Mouse (Mus musculus): ENCODE data around the gene Trim16. TPM values are rescaled to one million over a fixed set of nuclear protein-coding genes. Genes with fewer than 3 reads are reported as not detected.

Trim16 gene
- polyA plus RNA-seq, 1 experiment = 3.7 TPM

DNA sequence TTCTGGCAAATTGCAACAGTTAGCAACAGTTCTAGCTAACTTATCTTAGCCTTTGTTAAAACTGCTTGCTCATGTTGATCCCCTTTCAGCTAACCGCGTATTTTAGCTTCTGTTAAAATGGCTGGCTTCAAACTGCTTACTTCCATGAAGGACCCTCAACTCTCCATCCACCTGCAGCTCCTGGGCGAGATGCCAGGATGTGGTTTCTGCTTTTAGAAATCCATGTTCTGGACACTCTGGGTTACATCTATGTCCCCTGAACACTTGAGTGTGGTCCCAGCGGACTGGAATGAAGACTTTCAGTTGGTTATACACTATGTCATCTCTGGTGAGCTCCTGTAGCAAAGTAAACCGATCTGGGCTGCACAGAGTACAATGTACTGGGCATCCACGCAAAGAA lies 7.8 kb upstream of the Trim16 start:
- H3K4me3 ChIP-seq (ENCODE audit: insufficient read depth, low read depth, low read length) = no peak overlapping the region
- peak; percentile 32 for DNase-seq
- WGBS = 84% methylated on average over 6 of the region's 6 CpGs
- no peaks in the 10 kb centered on the region for H3K36me3 ChIP-seq (ENCODE audit: control insufficient read depth, insufficient read depth, low read length)
- H3K4me1 ChIP-seq (ENCODE audit: control insufficient read depth, insufficient read depth, low read length) = no peaks in the 10 kb centered on the region
- H3K27me3 ChIP-seq (replicated peaks; ENCODE audit: control insufficient read depth, insufficient read depth, low read length) = no peaks in the 10 kb centered on the region
- no peak for TF ChIP-seq POLR2A (IDR thresholded peaks at IDR 0.05; ENCODE audit: low read depth, low read length)
- no peak for TF ChIP-seq CTCF (conservative IDR thresholded peaks at IDR 0.05; ENCODE audit: insufficient read depth, insufficient read length, low read depth, low read length)
- no peak overlapping the region for H3K27ac ChIP-seq (ENCODE audit: insufficient read depth, low read depth, low read length)

DNA sequence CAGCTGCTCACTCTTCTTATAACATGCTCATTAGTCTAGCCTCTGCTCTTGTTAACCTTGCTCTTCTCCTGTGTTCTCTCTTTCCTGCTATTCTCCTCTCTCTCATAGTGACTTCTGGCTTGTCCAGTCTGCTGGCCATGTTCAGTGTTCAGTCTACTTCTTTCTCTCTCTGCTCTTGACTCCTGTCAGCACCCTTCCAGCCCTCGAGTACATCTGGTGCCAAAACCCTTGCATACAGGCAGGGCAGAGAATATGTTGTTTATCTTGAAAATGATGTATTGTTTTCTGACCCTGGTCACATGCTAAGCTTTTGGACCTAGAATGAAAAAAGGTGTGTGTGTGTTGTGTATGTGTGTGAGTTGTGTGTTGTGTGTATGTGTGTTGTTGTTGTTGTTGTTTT lies 6.5 kb upstream of the Trim16 start:
- Histone ChIP-seq H3K36me3 (ENCODE audit: control insufficient read depth, insufficient read depth, low read length) (no peaks in the 10 kb centered on the region), H3K4me1 (ENCODE audit: control insufficient read depth, insufficient read depth, low read length) (no peaks in the 10 kb centered on the region), H3K4me3 (ENCODE audit: insufficient read depth, low read depth, low read length) (no peak overlapping the region), H3K27ac (ENCODE audit: insufficient read depth, low read depth, low read length) (no peak overlapping the region), H3K27me3 (replicated peaks; ENCODE audit: control insufficient read depth, insufficient read depth, low read length) (no peaks in the 10 kb centered on the region)
- no peak for DNase-seq
- WGBS = 55% methylated on average over 1 of the region's 1 CpGs
- no peak for TF ChIP-seq POLR2A (IDR thresholded peaks at IDR 0.05; ENCODE audit: low read depth, low read length)
- TF ChIP-seq CTCF (conservative IDR thresholded peaks at IDR 0.05; ENCODE audit: insufficient read depth, insufficient read length, low read depth, low read length) = no peak

DNA sequence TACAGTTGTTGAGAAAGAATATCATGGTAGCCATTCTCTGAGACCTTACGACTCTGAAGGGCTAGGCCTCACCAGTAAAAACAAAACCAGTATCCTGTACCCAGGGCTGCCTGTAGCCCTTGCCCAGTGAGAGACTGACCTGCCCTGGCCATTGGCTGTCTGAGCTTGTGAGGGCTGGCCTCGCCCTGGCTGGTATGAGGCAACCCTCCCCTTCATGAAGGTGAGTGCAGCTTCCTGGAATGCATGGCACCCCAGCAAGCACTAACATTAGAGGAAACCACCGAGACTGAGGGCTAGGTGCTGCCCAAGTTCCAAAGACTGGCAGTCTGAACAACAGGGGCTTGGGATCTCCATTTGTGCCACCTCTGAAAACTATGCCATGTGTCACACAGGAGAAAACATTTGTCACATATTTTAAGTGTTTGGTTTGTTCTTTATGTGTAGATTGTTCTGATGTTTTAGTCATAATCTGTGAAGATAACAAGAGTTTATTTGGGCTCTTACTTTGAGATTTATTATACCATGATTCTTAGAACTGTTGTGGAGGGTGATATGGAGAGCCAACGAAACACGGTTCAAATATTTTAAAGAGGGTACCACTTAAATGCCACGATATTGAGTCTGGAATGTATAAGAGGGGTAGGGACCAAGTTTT lies 5.9 kb upstream of the Trim16 start:
- no peaks in the 10 kb centered on the region for H3K4me1 ChIP-seq (ENCODE audit: control insufficient read depth, insufficient read depth, low read length)
- H3K36me3 ChIP-seq (ENCODE audit: control insufficient read depth, insufficient read depth, low read length) = no peaks in the 10 kb centered on the region
- no peak overlapping the region for H3K4me3 ChIP-seq (ENCODE audit: insufficient read depth, low read depth, low read length)
- WGBS = 67% methylated on average over 6 of the region's 6 CpGs
- H3K27me3 ChIP-seq (replicated peaks; ENCODE audit: control insufficient read depth, insufficient read depth, low read length) = no peaks in the 10 kb centered on the region
- H3K27ac ChIP-seq (ENCODE audit: insufficient read depth, low read depth, low read length) = no peak overlapping the region
- no peak for TF ChIP-seq CTCF (conservative IDR thresholded peaks at IDR 0.05; ENCODE audit: insufficient read depth, insufficient read length, low read depth, low read length)
- TF ChIP-seq POLR2A (IDR thresholded peaks at IDR 0.05; ENCODE audit: low read depth, low read length) = no peak
- peak; percentile 50 for DNase-seq

DNA sequence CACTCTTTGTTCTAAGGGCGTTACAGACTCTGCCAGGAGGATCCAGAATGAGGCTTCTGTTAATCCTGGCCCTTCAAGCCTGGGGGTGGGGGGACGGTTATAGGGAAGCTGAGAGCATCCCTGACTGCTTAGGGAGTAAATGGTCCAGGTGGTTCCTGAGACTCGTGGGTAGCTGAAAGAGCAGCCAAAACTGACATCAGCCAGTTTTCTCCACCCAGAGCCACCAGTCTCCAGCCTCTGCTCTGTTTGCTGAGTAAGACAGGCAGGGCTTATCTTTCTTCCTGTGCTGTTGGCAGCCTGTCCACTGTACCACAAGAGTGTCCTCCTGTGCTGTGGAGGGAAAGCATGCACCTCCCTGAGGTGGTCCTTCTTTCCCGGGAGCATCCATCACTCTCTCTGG lies 5.4 kb upstream of the Trim16 start:
- H3K4me3 ChIP-seq (ENCODE audit: insufficient read depth, low read depth, low read length) = no peak overlapping the region
- TF ChIP-seq CTCF (conservative IDR thresholded peaks at IDR 0.05; ENCODE audit: insufficient read depth, insufficient read length, low read depth, low read length) (no peak), POLR2A (IDR thresholded peaks at IDR 0.05; ENCODE audit: low read depth, low read length) (no peak)

DNA sequence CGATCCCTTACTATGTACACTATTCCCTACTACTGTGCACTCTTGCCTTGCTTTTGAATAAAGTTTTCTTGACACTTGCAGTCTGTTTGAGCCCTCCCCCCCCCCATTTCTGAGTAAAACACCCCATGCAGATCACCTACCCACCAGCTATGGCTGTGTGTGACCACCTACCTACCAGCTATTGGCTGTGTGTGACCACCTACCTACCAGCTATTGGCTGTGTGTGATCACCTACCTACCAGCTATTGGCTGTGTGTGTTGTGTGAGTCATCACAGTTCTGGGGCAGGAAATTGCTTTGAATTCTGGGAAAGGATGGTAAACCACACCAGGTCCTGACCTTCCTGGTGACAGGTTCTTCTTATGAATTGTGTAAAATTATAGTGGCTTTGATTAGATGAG lies 4.6 kb upstream of the Trim16 start:
- no peaks in the 10 kb centered on the region for H3K36me3 ChIP-seq (ENCODE audit: control insufficient read depth, insufficient read depth, low read length)
- no peak overlapping the region for H3K27ac ChIP-seq (ENCODE audit: insufficient read depth, low read depth, low read length)
- H3K4me1 ChIP-seq (ENCODE audit: control insufficient read depth, insufficient read depth, low read length) = no peaks in the 10 kb centered on the region
- 97% methylated on average over 1 of the region's 1 CpGs for WGBS
- no peak overlapping the region for H3K4me3 ChIP-seq (ENCODE audit: insufficient read depth, low read depth, low read length)
- TF ChIP-seq CTCF (conservative IDR thresholded peaks at IDR 0.05; ENCODE audit: insufficient read depth, insufficient read length, low read depth, low read length) (no peak), POLR2A (IDR thresholded peaks at IDR 0.05; ENCODE audit: low read depth, low read length) (no peak)
- no peaks in the 10 kb centered on the region for H3K27me3 ChIP-seq (replicated peaks; ENCODE audit: control insufficient read depth, insufficient read depth, low read length)
- DNase-seq = no peak

More for the DNA sequence above, 5.4 kb upstream of the Trim16 start:
- H3K4me1 ChIP-seq (ENCODE audit: control insufficient read depth, insufficient read depth, low read length) = no peaks in the 10 kb centered on the region
- H3K27ac ChIP-seq (ENCODE audit: insufficient read depth, low read depth, low read length) = no peak overlapping the region
- DNase-seq = no peak
- no peaks in the 10 kb centered on the region for H3K36me3 ChIP-seq (ENCODE audit: control insufficient read depth, insufficient read depth, low read length)
- WGBS = 64% methylated on average over 4 of the region's 4 CpGs
- no peaks in the 10 kb centered on the region for H3K27me3 ChIP-seq (replicated peaks; ENCODE audit: control insufficient read depth, insufficient read depth, low read length)

DNA sequence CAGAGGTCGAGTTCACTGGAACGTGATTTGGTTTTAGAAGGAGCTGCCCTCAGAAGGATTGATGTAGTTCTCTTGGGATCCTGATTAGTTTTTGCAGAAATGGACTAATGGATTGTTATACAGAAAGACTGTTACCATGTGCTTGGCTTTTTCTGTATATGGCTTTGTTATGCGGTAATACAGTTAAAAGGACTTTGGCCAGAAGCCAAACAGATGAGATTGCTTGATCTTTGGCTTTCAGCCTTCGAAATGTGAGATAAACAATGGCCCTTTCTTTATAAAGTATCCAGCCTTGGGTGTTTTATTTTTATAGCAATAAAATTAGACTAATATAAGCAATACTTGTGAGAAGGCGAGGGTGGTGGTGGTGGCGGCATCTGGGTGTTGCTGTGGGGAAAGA lies 3.4 kb upstream of the Trim16 start:
- H3K36me3 ChIP-seq (ENCODE audit: control insufficient read depth, insufficient read depth, low read length) = no peaks in the 10 kb centered on the region
- H3K27ac ChIP-seq (ENCODE audit: insufficient read depth, low read depth, low read length) = no peak overlapping the region
- TF ChIP-seq CTCF (conservative IDR thresholded peaks at IDR 0.05; ENCODE audit: insufficient read depth, insufficient read length, low read depth, low read length) = no peak
- TF ChIP-seq POLR2A (IDR thresholded peaks at IDR 0.05; ENCODE audit: low read depth, low read length) = no peak
- no peak for DNase-seq
- 69% methylated on average over 6 of the region's 6 CpGs for WGBS
- no peak overlapping the region for H3K4me3 ChIP-seq (ENCODE audit: insufficient read depth, low read depth, low read length)
- no peaks in the 10 kb centered on the region for H3K27me3 ChIP-seq (replicated peaks; ENCODE audit: control insufficient read depth, insufficient read depth, low read length)
- H3K4me1 ChIP-seq (ENCODE audit: control insufficient read depth, insufficient read depth, low read length) = no peaks in the 10 kb centered on the region

DNA sequence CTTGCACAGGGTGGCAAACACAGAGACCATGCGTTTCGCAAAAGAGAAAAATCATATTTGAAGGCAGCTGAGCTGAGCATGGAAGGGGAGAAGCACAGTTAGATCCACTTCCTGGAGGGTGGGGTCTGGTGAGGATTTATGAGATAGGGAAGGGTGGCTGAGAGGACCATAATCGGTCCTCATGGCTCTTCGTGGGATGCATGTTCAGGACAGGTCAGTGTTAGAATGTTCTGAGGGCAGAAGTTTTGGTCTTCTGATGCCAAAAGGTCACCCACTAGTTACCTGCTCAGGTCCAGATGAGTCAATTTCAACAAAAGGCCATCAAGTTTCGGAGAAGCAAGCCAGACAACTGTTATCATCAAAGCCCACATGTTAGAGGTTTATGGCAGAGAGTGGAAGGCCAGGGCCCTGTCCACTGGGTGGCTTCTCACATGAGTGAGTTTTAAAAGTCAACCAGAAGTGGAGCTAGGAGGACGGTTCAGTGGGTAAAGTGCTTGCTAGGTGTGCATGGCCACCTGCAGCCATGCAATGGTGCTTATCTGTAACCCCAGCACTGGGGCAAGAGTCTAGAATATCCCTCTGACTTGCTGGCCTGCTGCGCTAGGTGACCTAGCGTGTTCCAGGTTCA lies 858 bp upstream of the Trim16 start:
- DNase-seq = no peak
- 80% methylated on average over 8 of the region's 8 CpGs for WGBS
- TF ChIP-seq CTCF (conservative IDR thresholded peaks at IDR 0.05; ENCODE audit: insufficient read depth, insufficient read length, low read depth, low read length) = no peak
- TF ChIP-seq POLR2A (IDR thresholded peaks at IDR 0.05; ENCODE audit: low read depth, low read length) = no peak
- H3K27me3 ChIP-seq (replicated peaks; ENCODE audit: control insufficient read depth, insufficient read depth, low read length) = no peaks in the 10 kb centered on the region
- H3K4me1 ChIP-seq (ENCODE audit: control insufficient read depth, insufficient read depth, low read length) = no peaks in the 10 kb centered on the region
- no peak overlapping the region for H3K4me3 ChIP-seq (ENCODE audit: insufficient read depth, low read depth, low read length)
- no peaks in the 10 kb centered on the region for H3K36me3 ChIP-seq (ENCODE audit: control insufficient read depth, insufficient read depth, low read length)
- no peak overlapping the region for H3K27ac ChIP-seq (ENCODE audit: insufficient read depth, low read depth, low read length)

Measured in kidney, adult 2 months (tissue).